Mouse (Mus musculus): ENCODE results near the gene Rcbtb2.

DNA sequence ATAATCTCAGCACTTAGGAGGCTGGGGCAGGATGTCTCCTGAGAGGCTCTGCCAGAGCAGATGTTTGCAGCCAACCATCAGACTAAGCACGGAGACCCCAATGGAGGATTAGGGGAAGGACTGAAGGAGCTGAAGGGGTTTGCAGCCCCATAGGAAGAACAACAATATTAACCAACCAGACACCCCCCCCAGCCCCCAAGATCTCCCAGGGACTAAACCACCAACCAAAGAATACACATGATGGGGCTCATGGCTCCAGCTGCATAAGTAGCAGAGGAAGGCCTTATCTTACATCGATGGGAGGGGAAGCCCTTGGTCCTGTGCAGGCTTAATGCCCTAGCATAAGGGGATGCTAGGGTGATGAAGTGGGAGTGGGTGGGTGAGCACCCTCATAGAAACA is 6.5 kb upstream of the Rcbtb2 start:
- no peak for TF ChIP-seq CTCF (conservative IDR thresholded peaks at IDR 0.05; ENCODE audit: low read length)
- TF ChIP-seq POU5F1 (IDR thresholded peaks at IDR 0.05; ENCODE audit: borderline replicate concordance, low read length): no peak
- TF ChIP-seq NANOG (IDR thresholded peaks at IDR 0.05; ENCODE audit: borderline replicate concordance, low read length): no peak

Measured in E14TG2a.4 (cell line).